Mouse (Mus musculus): ENCODE measurements around the gene Lct. TPM values are rescaled to one million over a fixed set of nuclear protein-coding genes. Genes with fewer than 3 reads are reported as not detected.

Lct gene
- polyA plus RNA-seq, 1 experiment: 0.21 TPM

DNA sequence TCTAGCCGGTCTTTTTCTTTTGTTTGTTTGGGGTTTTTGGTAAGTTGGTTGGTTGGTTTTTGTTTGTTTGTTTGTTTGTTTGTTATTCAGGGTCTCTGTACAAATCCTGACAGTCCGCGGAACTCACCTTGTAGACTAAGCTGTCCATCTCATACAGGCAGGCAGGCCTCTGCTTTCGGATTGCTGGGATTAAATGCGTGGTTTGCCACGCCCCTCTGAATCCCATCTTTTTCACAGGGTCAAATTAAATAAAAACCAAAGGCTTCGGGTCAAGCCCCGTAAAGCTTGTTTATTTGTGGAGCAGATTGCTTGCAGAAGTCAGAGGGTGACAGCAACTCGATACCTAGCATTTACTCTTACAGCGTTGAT is 84.5 kb downstream of the Lct start, which contains the start of gene Ubxn4:
Gene Ubxn4 (plus strand): TSS at position 338 of the 369 bp plus-strand sequence.
- TF ChIP-seq CTCF (IDR thresholded peaks at IDR 0.05; ENCODE audit: borderline replicate concordance, extremely low read depth, insufficient read depth, insufficient read length) (no peak), POLR2A (IDR thresholded peaks at IDR 0.05; ENCODE audit: borderline replicate concordance, extremely low read depth, insufficient read depth, insufficient read length, poor library complexity, severe bottlenecking) (no peak)
- no peak for DNase-seq (ENCODE audit: low read depth)

DNA sequence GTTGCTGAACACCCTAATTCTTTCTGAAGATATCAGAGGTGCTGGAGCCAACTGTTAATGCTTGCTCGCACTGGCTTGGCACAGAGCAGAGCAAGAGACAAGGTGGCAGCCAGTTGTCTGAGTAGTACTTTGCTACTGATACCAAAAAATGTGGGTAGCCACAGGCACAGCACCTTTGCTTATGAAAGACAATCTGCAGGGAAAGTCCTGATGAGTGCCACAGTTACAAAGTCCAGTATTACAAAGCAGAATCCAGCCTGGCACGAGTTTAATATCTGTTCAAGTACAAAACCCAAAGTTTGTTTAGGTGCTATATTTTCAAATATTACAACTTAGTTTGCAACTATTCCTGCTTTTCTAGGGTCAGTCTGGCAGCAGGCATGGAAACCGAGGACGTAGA is 92.9 kb downstream of the Lct start:
- DNase-seq (ENCODE audit: low read depth): no peak
- TF ChIP-seq POLR2A (IDR thresholded peaks at IDR 0.05; ENCODE audit: borderline replicate concordance, extremely low read depth, insufficient read depth, insufficient read length, poor library complexity, severe bottlenecking) (no peak), CTCF (IDR thresholded peaks at IDR 0.05; ENCODE audit: borderline replicate concordance, extremely low read depth, insufficient read depth, insufficient read length) (no peak)

Other genes with a start within 250 kb of the Lct start
- gene Zranb3, start 225.3 kb downstream of the Lct start, polyA plus RNA-seq (2012; rRNA removed): 6.5 and 6.6 TPM in 2 replicates
- 87.7 and 111 TPM in 2 replicates for gene R3hdm1, start 225.0 kb downstream of the Lct start, polyA plus RNA-seq (2012; rRNA removed)
- gene Ubxn4, start 84.4 kb downstream of the Lct start, polyA plus RNA-seq (2012; rRNA removed): 46.6 and 51.6 TPM in 2 replicates
- gene Mcm6, start 31.3 kb upstream of the Lct start, polyA plus RNA-seq (2012; rRNA removed): 60.3 and 70.2 TPM in 2 replicates
- gene Dars, start 89.0 kb upstream of the Lct start, polyA plus RNA-seq (2012; rRNA removed): 47.7 and 55.3 TPM in 2 replicates

Data from brain, embryonic 14.5 days (tissue).